Mouse (Mus musculus) cerebellum, adult 2 months (tissue): Measurements from ENCODE around the gene Nckap5. TPM values are rescaled to one million over a fixed set of nuclear protein-coding genes. Genes with fewer than 3 reads are reported as not detected.

Source experiments
- DNase-seq, 2 experiments: peaks; one replicate each; pipeline ENCODE4 v3.0.0; 2021
- H3K27ac ChIP-seq: fragments of 200-500 bp; 2 replicates; pipeline ENCODE4 v1.5.1; 2012; ENCODE audit warnings: low read length, control low read depth, inconsistent platforms; ENCODE audit not compliant: insufficient read depth
- H3K27me3 ChIP-seq: fragments of 200-500 bp; 2 replicates; pipeline ENCODE4 v1.6.1; 2012; ENCODE audit warnings: inconsistent platforms, mild to moderate bottlenecking, low read length, moderate library complexity; ENCODE audit not compliant: control insufficient read depth, insufficient read depth
- H3K4me1 ChIP-seq: fragments of 200-500 bp; 2 replicates; pipeline ENCODE4 v1.6.1; 2011; ENCODE audit warnings: low read length; ENCODE audit not compliant: control insufficient read depth, insufficient read depth
- H3K4me3 ChIP-seq: fragments of 200-500 bp; replicated peaks from 2 replicates; pipeline ENCODE3; 2011; ENCODE audit warnings: mild to moderate bottlenecking, low read depth, low read length, control low read depth; ENCODE audit not compliant: insufficient read depth
- CTCF ChIP-seq: fragments of 200-500 bp; IDR thresholded peaks from 2 replicates; pipeline ENCODE4 v1.5.1; 2011; ENCODE audit warnings: low read depth, mild to moderate bottlenecking, control low read depth, low read length, moderate library complexity, borderline replicate concordance; ENCODE audit not compliant: insufficient read depth
- POLR2A ChIP-seq: fragments of 200-500 bp; IDR thresholded peaks from 2 replicates; pipeline ENCODE4 v1.6.1; 2011; ENCODE audit warnings: low read length, control low read depth, borderline replicate concordance; ENCODE audit not compliant: insufficient read depth
- WGBS: fragments of 180-500 bp; shearing (Covaris S2); methylation state at CpG from one replicate; pipeline ENCODE4 v1.1.7; 2018; 5-methylcytosine and 5-hydroxymethylcytosine counted together
- polyA plus RNA-seq: library from polyadenylated mRNA; depleted of rRNA; stranded (reverse); fragments of >200 nt; gene quantifications from 2 replicates; pipeline ENCODE4 v1.2.3, GENCODE M21; 2012

The Nckap5 gene
- polyA plus RNA-seq, 1 experiment: 2.1 TPM

- H3K4me1 ChIP-seq: no peaks in the 10 kb centered on the region
- TF ChIP-seq CTCF (no peak), POLR2A (no peak)
- DNase-seq: no peak
- 89% methylated on average over 4 of the region's 4 CpGs for WGBS
- no peaks in the 10 kb centered on the region for H3K27me3 ChIP-seq
- no peak overlapping the region for H3K4me3 ChIP-seq
- H3K27ac ChIP-seq: no peak overlapping the region
These were observed 640.2 kb downstream of the Nckap5 start for GRCm38 (mm10) chr1:126190353-126190752.

- DNase-seq: no peak
- no peak for TF ChIP-seq POLR2A
- H3K4me1 ChIP-seq: no peaks in the 10 kb centered on the region
- H3K27ac ChIP-seq: no peak overlapping the region
- no peaks in the 10 kb centered on the region for H3K27me3 ChIP-seq
- no peak overlapping the region for H3K4me3 ChIP-seq
- WGBS: 92% methylated on average over 7 of the region's 7 CpGs
These were observed 646.8 kb downstream of the Nckap5 start for GRCm38 (mm10) chr1:126183751-126184150.

- Histone ChIP-seq H3K27me3 (no peaks in the 10 kb centered on the region), H3K4me3 (no peak overlapping the region), H3K27ac (no peak overlapping the region), H3K4me1 (no peaks in the 10 kb centered on the region)
- no peak for DNase-seq
- whole genome bisulfite sequencing: 26% methylated on average over 1 of the region's 1 CpGs
- TF ChIP-seq POLR2A (no peak), CTCF (no peak)
These were observed 662.0 kb downstream of the Nckap5 start for GRCm38 (mm10) chr1:126168579-126168978.

- TF ChIP-seq CTCF (no peak), POLR2A (no peak)
- Histone ChIP-seq H3K27me3 (no peaks in the 10 kb centered on the region), H3K4me1 (no peaks in the 10 kb centered on the region), H3K4me3 (no peak overlapping the region), H3K27ac (no peak overlapping the region)
- DNase-seq: no peak
- WGBS: 39% methylated on average over 2 of the region's 2 CpGs
These were observed 662.5 kb downstream of the Nckap5 start for GRCm38 (mm10) chr1:126168131-126168530.

GRCm38 (mm10) chr1:126167546-126167945, 663.1 kb downstream of the Nckap5 start:
- 48% methylated on average over 7 of the region's 7 CpGs for WGBS
- DNase-seq: peak in 1 of 2 experiments; percentile 10
- Histone ChIP-seq H3K27ac (no peak overlapping the region), H3K27me3 (no peaks in the 10 kb centered on the region), H3K4me3 (no peak overlapping the region), H3K4me1 (no peaks in the 10 kb centered on the region)
- TF ChIP-seq POLR2A: no peak
- no peak for TF ChIP-seq CTCF

- Histone ChIP-seq H3K27ac (no peak overlapping the region), H3K4me1 (no peaks in the 10 kb centered on the region)
- WGBS: 93% methylated on average over 6 of the region's 6 CpGs
These were observed 671.3 kb downstream of the Nckap5 start for GRCm38 (mm10) chr1:126159287-126159686.

GRCm38 (mm10) chr1:126155816-126156215, 674.8 kb downstream of the Nckap5 start:
- no peak for TF ChIP-seq CTCF
- no peak for TF ChIP-seq POLR2A
- 83% methylated on average over 5 of the region's 5 CpGs for WGBS
- Histone ChIP-seq H3K27me3 (no peaks in the 10 kb centered on the region), H3K27ac (no peak overlapping the region), H3K4me3 (no peak overlapping the region), H3K4me1 (no peaks in the 10 kb centered on the region)
- DNase-seq: no peak

More at GRCm38 (mm10) chr1:126159287-126159686, 671.3 kb downstream of the Nckap5 start:
- H3K27me3 ChIP-seq: no peaks in the 10 kb centered on the region
- H3K4me3 ChIP-seq: no peak overlapping the region
- no peak for DNase-seq
- TF ChIP-seq POLR2A (no peak), CTCF (no peak)

GRCm38 (mm10) chr1:126153516-126154234, 676.9 kb downstream of the Nckap5 start:
- TF ChIP-seq CTCF (no peak), POLR2A (no peak)
- no peak overlapping the region for H3K4me3 ChIP-seq
- H3K27ac ChIP-seq: no peak overlapping the region
- no peaks in the 10 kb centered on the region for H3K4me1 ChIP-seq
- 37% methylated on average over 6 of the region's 6 CpGs for WGBS
- no peaks in the 10 kb centered on the region for H3K27me3 ChIP-seq
- peak in 1 of 2 experiments; percentile 3 for DNase-seq
